Comparison of ENCODE assay signal across 18 mouse cellular contexts in the genomic region with DNA sequence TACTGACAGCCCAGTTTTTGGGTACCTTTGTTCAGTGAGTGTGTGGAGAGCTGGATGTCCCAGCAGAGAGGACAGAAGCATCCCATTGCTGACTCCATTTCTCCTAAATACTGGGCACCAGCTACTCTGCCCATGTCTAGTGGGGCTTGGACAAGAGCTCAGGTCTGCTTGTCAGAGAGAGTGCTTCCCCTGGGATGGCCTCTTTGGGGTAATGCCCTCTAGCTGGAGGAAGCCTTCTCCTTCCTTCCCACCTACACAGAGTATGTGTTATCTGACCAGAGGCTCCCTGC. TPM values are rescaled to one million over a fixed set of nuclear protein-coding genes. Genes with fewer than 3 reads are reported as not detected.
DNase-seq lines count a peak whose midpoint lies in the region; ATAC-seq and TF ChIP-seq lines count a peak whose summit lies in the region.
"Had no signal": no experiment of that assay in that cellular context is flagged by ENCODE, and none has a peak within 500 bp of the region (broad histone marks: within the 10 kb centered on the region; RNA-seq: fewer than 3 reads in every experiment).

No protein-coding gene starts in this region.

- ATAC-seq in neural tube, embryonic 15.5 days (ENCODE audit: low FRiP score) = no peak
- ATAC-seq: activated CD4-positive, CD25-positive, alpha-beta regulatory T cell, adult 4 months; forebrain, embryonic 15.5 days; intestine, embryonic 16.5 days; Patski had no signal

- DNase-seq in cerebellum, adult 2 months = peak in 1 of 2 experiments; percentile 41
- no peak for DNase-seq in cerebellum, adult 18-20 months
- peak; percentile 1 to 3 for DNase-seq in frontal cortex, postnatal 25 days (ENCODE audit: low spot score in 2 of 2)
- no peak for DNase-seq in frontal cortex, adult 2 months (ENCODE audit: extremely low spot score in 1 of 2, low spot score in 1 of 2)
- DNase-seq in neural tube, embryonic 10.5 days (ENCODE audit: extremely low spot score, low spot score) = peak; percentile 13
- no peak for DNase-seq in limb, embryonic 10.5 days (ENCODE audit: low spot score)
- no peak for DNase-seq in left cerebral cortex, adult 18-20 months (ENCODE audit: low spot score in 2 of 2)
- DNase-seq: adrenal gland, adult 2 months; adrenal gland, postnatal 36 days; gastrocnemius, postnatal 14 days; kidney, adult 2 months had no signal

- H3K36me3 ChIP-seq in neural tube, embryonic 15.5 days = no peaks in the 10 kb centered on the region
- H3K36me3 ChIP-seq in limb, embryonic 10.5 days = no peaks in the 10 kb centered on the region
- H3K36me3 ChIP-seq: forebrain, embryonic 15.5 days; heart, embryonic 12.5 days; hindbrain, embryonic 15.5 days had no signal

- TF ChIP-seq CTCF in cerebellum, adult 2 months (IDR thresholded peaks at IDR 0.05; ENCODE audit: borderline replicate concordance, insufficient read depth, low read depth, low read length) = no peak

- peak overlapping the region; percentile 88 for H3K4me3 ChIP-seq in cerebellum, adult 2 months (replicated peaks; ENCODE audit: insufficient read depth, low read depth, low read length)
- no peak overlapping the region for H3K4me3 ChIP-seq in neural tube, embryonic 15.5 days (replicated peaks)
- 0 out of 2 replicates have a peak overlapping the region, but pooled peaks have one; percentile 67 for H3K4me3 ChIP-seq in limb, embryonic 10.5 days
- H3K4me3 ChIP-seq: forebrain, embryonic 15.5 days; heart, embryonic 12.5 days had no signal

- peak overlapping the region; percentile 96 for H3K27ac ChIP-seq in cerebellum, adult 2 months (ENCODE audit: insufficient read depth, low read length)
- no peak overlapping the region for H3K27ac ChIP-seq in neural tube, embryonic 15.5 days (replicated peaks)
- peak overlapping the region; percentile 83 for H3K27ac ChIP-seq in limb, embryonic 10.5 days
- H3K27ac ChIP-seq: forebrain, embryonic 15.5 days; hindbrain, embryonic 15.5 days had no signal

- H3K4me2 ChIP-seq in neural tube, embryonic 15.5 days = no peak overlapping the region
- H3K4me2 ChIP-seq: forebrain, embryonic 15.5 days had no signal

- no peaks in the 10 kb centered on the region for H3K9me3 ChIP-seq in neural tube, embryonic 15.5 days (replicated peaks)
- no peaks in the 10 kb centered on the region for H3K9me3 ChIP-seq in limb, embryonic 10.5 days (replicated peaks)
- H3K9me3 ChIP-seq: forebrain, embryonic 15.5 days; heart, embryonic 12.5 days; hindbrain, embryonic 15.5 days had no signal

- TF ChIP-seq POLR2A in cerebellum, adult 2 months (IDR thresholded peaks at IDR 0.05; ENCODE audit: borderline replicate concordance, insufficient read depth, low read length) = no peak

- H3K4me1 ChIP-seq in cerebellum, adult 2 months (ENCODE audit: control insufficient read depth, insufficient read depth, low read length) = peaks cover 44% of the 10 kb centered on the region
- H3K4me1 ChIP-seq in neural tube, embryonic 15.5 days = peaks cover 8% of the 10 kb centered on the region
- peaks cover 61% of the 10 kb centered on the region for H3K4me1 ChIP-seq in limb, embryonic 10.5 days

- no peaks in the 10 kb centered on the region for H3K27me3 ChIP-seq in cerebellum, adult 2 months (ENCODE audit: control insufficient read depth, insufficient read depth, low read length)
- peaks cover 17% of the 10 kb centered on the region for H3K27me3 ChIP-seq in neural tube, embryonic 15.5 days (replicated peaks)
- H3K27me3 ChIP-seq in limb, embryonic 10.5 days (ENCODE audit: low read depth, poor library complexity, severe bottlenecking) = peaks cover 26% of the 10 kb centered on the region

- no peak overlapping the region for H3K9ac ChIP-seq in neural tube, embryonic 15.5 days (replicated peaks)
- H3K9ac ChIP-seq: forebrain, embryonic 15.5 days; heart, embryonic 12.5 days; hindbrain, embryonic 15.5 days had no signal

RNA-seq across cellular contexts. Expression of gene Phactr3, which starts 1.5 kb away (rescaled TPM):
- 75.5 and 79.8 TPM in 2 replicates for polyA plus RNA-seq in cerebellum, adult 2 months (2012; rRNA removed)
- 139 and 140 TPM in 2 replicates for polyA plus RNA-seq in frontal cortex, adult 2 months (2012; rRNA removed)
- 47.1 and 57.2 TPM in 2 replicates for polyA plus RNA-seq in neural tube, embryonic 15.5 days (2015; fragmentation: Nextera tagmentation; extraction: Ambion mirVana)
- 8.1 and 8.3 TPM in 2 replicates for polyA plus RNA-seq in limb, embryonic 10.5 days (2016; fragmentation: Nextera tagmentation; extraction: Ambion mirVana)
- 100 to 1,000 TPM; 143 to 145 TPM for total RNA-seq in left cerebral cortex, adult 18-20 months (2021)
- polyA plus RNA-seq: Patski had no signal

RNA-seq across cellular contexts. Expression of gene Zfp931, which starts 42.0 kb away (rescaled TPM):
- polyA plus RNA-seq in cerebellum, adult 2 months (2012; rRNA removed) = 17.1 and 19.5 TPM in 2 replicates
- polyA plus RNA-seq in frontal cortex, adult 2 months (2012; rRNA removed) = 15.7 and 15.8 TPM in 2 replicates
- polyA plus RNA-seq in neural tube, embryonic 15.5 days (2015; fragmentation: Nextera tagmentation; extraction: Ambion mirVana) = 17.0 and 18.4 TPM in 2 replicates
- polyA plus RNA-seq in limb, embryonic 10.5 days (2016; fragmentation: Nextera tagmentation; extraction: Ambion mirVana) = 16.2 and 17.0 TPM in 2 replicates
- total RNA-seq in left cerebral cortex, adult 18-20 months (2021) = 10 to 100 TPM; 24.6 to 28.5 TPM

Comparison
In these comparisons a context has a peak if more than half of its experiments do, and no peak if none do; other contexts are left out.
1. DNase-seq: peak in frontal cortex, postnatal 25 days (2 of 2) and neural tube, embryonic 10.5 days (single experiment); none in cerebellum, adult 18-20 months (0 of 2), frontal cortex, adult 2 months (0 of 2), limb, embryonic 10.5 days (single experiment) and left cerebral cortex, adult 18-20 months (0 of 2).